Mouse (Mus musculus): Measurements from ENCODE around the gene Cfap57.

DNA sequence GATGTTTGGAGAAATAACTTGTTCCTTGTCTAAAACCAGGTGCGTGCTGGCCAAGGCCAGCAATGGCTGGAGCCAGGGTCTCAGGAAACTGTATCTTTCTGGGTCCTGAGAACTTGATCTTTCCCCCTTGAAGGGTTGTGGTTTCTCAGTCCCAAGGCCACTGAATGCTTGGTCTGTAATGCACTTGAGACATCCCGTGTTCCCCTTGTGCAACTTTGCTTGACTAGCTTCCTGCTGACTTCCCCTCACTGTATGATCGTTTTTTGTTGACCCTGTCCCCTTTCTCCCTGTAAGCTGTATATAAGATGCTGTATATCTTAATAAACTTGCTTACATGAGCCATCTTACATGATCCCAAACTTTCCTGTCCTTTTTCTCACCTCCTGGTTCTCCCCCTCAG is 10.7 kb downstream of the Cfap57 start:
- TF ChIP-seq CTCF (IDR thresholded peaks at IDR 0.05; ENCODE audit: low read depth, low read length) = no peak
- TF ChIP-seq GATA1 (IDR thresholded peaks at IDR 0.05; ENCODE audit: borderline replicate concordance, low read length) = no peak
- TF ChIP-seq TAL1 (conservative IDR thresholded peaks at IDR 0.05; ENCODE audit: low read depth, low read length) = no peak
- TF ChIP-seq GATA2 (IDR thresholded peaks at IDR 0.05; ENCODE audit: borderline replicate concordance, low read depth, low read length) = no peak
